Mouse (Mus musculus) hindbrain, postnatal 0 days (tissue): Measurements from ENCODE around the gene Bcat2. TPM values are rescaled to one million over a fixed set of nuclear protein-coding genes. Genes with fewer than 3 reads are reported as not detected.

Source experiments
- ATAC-seq: fragments of 200-750 bp; cut with Nextera tagmentation; 2 replicates; pipeline ENCODE4 v1.8.0; 2017; ENCODE audit warnings: mild to moderate bottlenecking, moderate TSS enrichment, moderate library complexity
- DNase-seq: peaks from one replicate; pipeline ENCODE4 v3.0.0-alpha.2; 2015; ENCODE audit warnings: low spot score
- H3K27ac ChIP-seq: fragments of 300-500 bp; sonication (generic); 2 replicates; pipeline ENCODE4 v1.5.1; 2014; ENCODE audit warnings: mild to moderate bottlenecking
- H3K27me3 ChIP-seq: fragments of 300-500 bp; sonication (generic); 2 replicates; pipeline ENCODE4 v1.6.1; 2014; ENCODE audit warnings: low read length, mixed read lengths; ENCODE audit not compliant: insufficient read depth
- H3K36me3 ChIP-seq: fragments of 300-500 bp; sonication (generic); 2 replicates; pipeline ENCODE4 v1.6.1; 2014; ENCODE audit warnings: low read length, mixed read lengths; ENCODE audit not compliant: insufficient read depth
- H3K4me1 ChIP-seq: fragments of 300-500 bp; sonication (generic); 2 replicates; pipeline ENCODE4 v1.6.1; 2014; ENCODE audit warnings: antibody characterized with exemption, low read length, mixed read lengths; ENCODE audit not compliant: insufficient read depth
- H3K4me2 ChIP-seq: fragments of 300-500 bp; sonication (generic); 2 replicates; pipeline ENCODE4 v1.6.1; 2014; ENCODE audit warnings: low read depth, mild to moderate bottlenecking, low read length, moderate library complexity, mixed read lengths
- H3K4me3 ChIP-seq: fragments of 300-500 bp; sonication (generic); 2 replicates; pipeline ENCODE4 v1.5.1; 2014; ENCODE audit warnings: low read length
- H3K9ac ChIP-seq: fragments of 300-500 bp; sonication (generic); replicated peaks from 2 replicates; pipeline ENCODE4 v1.6.1; 2014; ENCODE audit warnings: mild to moderate bottlenecking, low read length, moderate library complexity, mixed read lengths
- H3K9me3 ChIP-seq: fragments of 300-500 bp; sonication (generic); 2 replicates; pipeline ENCODE4 v1.6.1; 2016; ENCODE audit warnings: low read length, mixed read lengths
- CTCF ChIP-seq: IDR thresholded peaks from 2 replicates; pipeline ENCODE4 v1.5.1; 2016; ENCODE audit warnings: antibody characterized with exemption, control low read depth, low read depth
- WGBS: fragments of 180-500 bp; shearing (Covaris S2); extraction: QIAGEN DNeasy Blood & Tissue Kit; methylation state at CpG from one replicate; pipeline ENCODE4 v1.1.7; 2014; 5-methylcytosine and 5-hydroxymethylcytosine counted together
- polyA plus RNA-seq: library from polyadenylated mRNA; unstranded; fragments of >200 nt; fragmentation: Nextera tagmentation; extraction: Ambion mirVana; gene quantifications from 2 replicates; pipeline ENCODE4 v1.2.1, GENCODE M21; 2015
- total RNA-seq: library from RNA; depleted of rRNA; stranded (reverse); fragments of >200 nt; gene quantifications from 2 replicates; pipeline ENCODE4 v1.2.3, GENCODE M21; 2014

Gene Bcat2
- total and polyA plus RNA-seq, 2 experiments from 2014 or later: 17.8 to 19.0 TPM

- ATAC-seq (no peak), DNase-seq (no peak)
- 74% methylated on average over 8 of the region's 8 CpGs for WGBS
- 0 out of 2 replicates have a peak overlapping the region, but pooled peaks have one; percentile 30 for H3K9ac ChIP-seq
- H3K27ac ChIP-seq: peak overlapping the region; percentile 82
- no peaks in the 10 kb centered on the region for H3K9me3 ChIP-seq
- peak overlapping the region; percentile 66 for H3K4me2 ChIP-seq
- no peaks in the 10 kb centered on the region for H3K27me3 ChIP-seq
- H3K36me3 ChIP-seq: no peaks in the 10 kb centered on the region
- no peak for TF ChIP-seq CTCF
- peaks cover 16% of the 10 kb centered on the region for H3K4me1 ChIP-seq
- H3K4me3 ChIP-seq: no peak overlapping the region
These were observed 2.7 kb upstream of the Bcat2 start for GRCm38 (mm10) chr7:45567112-45567779.

GRCm38 (mm10) chr7:45567780-45568516 is 2.0 kb upstream of the Bcat2 start:
- H3K36me3 ChIP-seq: no peaks in the 10 kb centered on the region
- ATAC-seq (peak; percentile 95), DNase-seq (peak; percentile 94)
- TF ChIP-seq CTCF: no peak; the same call in 1 of the 2 replicates
- WGBS: under 1% methylated on average over 24 of the region's 24 CpGs
- peak overlapping the region; percentile 66 for H3K4me2 ChIP-seq
- peaks cover 16% of the 10 kb centered on the region for H3K4me1 ChIP-seq
- 0 out of 2 replicates have a peak overlapping the region, but pooled peaks have one; percentile 30 for H3K9ac ChIP-seq
- H3K27ac ChIP-seq: peak overlapping the region; percentile 82
- H3K4me3 ChIP-seq: peak overlapping the region; percentile 43
- H3K27me3 ChIP-seq: no peaks in the 10 kb centered on the region
- no peaks in the 10 kb centered on the region for H3K9me3 ChIP-seq

GRCm38 (mm10) chr7:45568601-45569473 is 1.1 kb upstream of the Bcat2 start:
- 79% methylated on average over 10 of the region's 10 CpGs for WGBS
- peak overlapping the region; percentile 82 for H3K27ac ChIP-seq
- peak overlapping the region; percentile 66 for H3K4me2 ChIP-seq
- no peaks in the 10 kb centered on the region for H3K36me3 ChIP-seq
- peaks cover 16% of the 10 kb centered on the region for H3K4me1 ChIP-seq
- H3K27me3 ChIP-seq: no peaks in the 10 kb centered on the region
- TF ChIP-seq CTCF: no peak
- H3K4me3 ChIP-seq: peak overlapping the region; percentile 43
- ATAC-seq (no peak), DNase-seq (no peak)
- H3K9ac ChIP-seq: 0 out of 2 replicates have a peak overlapping the region, but pooled peaks have one; percentile 30
- no peaks in the 10 kb centered on the region for H3K9me3 ChIP-seq

GRCm38 (mm10) chr7:45571966-45572365 is 2.0 kb downstream of the Bcat2 start:
- DNase-seq (no peak), ATAC-seq (no peak)
- no peak overlapping the region for H3K4me3 ChIP-seq
- 47% methylated on average over 1 of the region's 1 CpGs for WGBS
- no peak overlapping the region for H3K4me2 ChIP-seq
- no peaks in the 10 kb centered on the region for H3K27me3 ChIP-seq
- H3K9me3 ChIP-seq: no peaks in the 10 kb centered on the region
- TF ChIP-seq CTCF: no peak
- no peak overlapping the region for H3K27ac ChIP-seq
- peaks cover 10% of the 10 kb centered on the region; the same call in 1 of the 2 replicates for H3K36me3 ChIP-seq
- no peak overlapping the region for H3K9ac ChIP-seq
- peaks cover 16% of the 10 kb centered on the region for H3K4me1 ChIP-seq

- ATAC-seq: no peak
- no peak overlapping the region for H3K4me2 ChIP-seq
These were observed 4.0 kb downstream of the Bcat2 start for GRCm38 (mm10) chr7:45573954-45574353.

More at GRCm38 (mm10) chr7:45573954-45574353, 4.0 kb downstream of the Bcat2 start:
- peaks cover 10% of the 10 kb centered on the region; the same call in 1 of the 2 replicates for H3K36me3 ChIP-seq
- H3K4me3 ChIP-seq: no peak overlapping the region
- 80% methylated on average over 8 of the region's 8 CpGs for WGBS
- no peak overlapping the region for H3K27ac ChIP-seq
- no peaks in the 10 kb centered on the region for H3K9me3 ChIP-seq
- no peak overlapping the region for H3K9ac ChIP-seq
- no peaks in the 10 kb centered on the region for H3K27me3 ChIP-seq
- DNase-seq: no peak
- no peak for TF ChIP-seq CTCF
- H3K4me1 ChIP-seq: peaks cover 9% of the 10 kb centered on the region
